Mouse (Mus musculus): ENCODE measurements around the gene Gnb4.

DNA sequence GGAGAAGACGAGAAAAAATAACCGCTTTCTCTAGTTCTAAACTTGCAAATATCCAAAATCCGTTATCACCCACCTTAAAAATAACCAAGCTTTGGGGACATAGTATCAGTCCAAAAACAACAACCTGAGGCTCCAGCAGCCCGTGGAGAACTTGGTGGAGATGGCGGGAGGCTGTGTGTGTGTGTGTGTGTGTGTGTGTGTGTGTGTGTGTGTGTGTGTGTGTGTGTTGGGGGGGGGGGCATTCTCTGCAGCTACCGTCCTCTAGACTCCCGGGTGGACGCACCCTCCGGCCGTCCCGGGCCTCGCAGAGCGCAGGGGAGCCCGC lies 417 bp downstream of the Gnb4 start:
- TF ChIP-seq CTCF (IDR thresholded peaks at IDR 0.05; ENCODE audit: borderline replicate concordance, insufficient read depth, low read length) (no peak), POLR2A (IDR thresholded peaks at IDR 0.05; ENCODE audit: low read depth, low read length) (no peak)

Measured in embryonic fibroblast, embryonic 13.5 days (primary cell).